Mouse (Mus musculus) brain, embryonic 14.5 days (tissue): ENCODE measurements at regions not wholly inside any gene's neighbourhood (a gene's known extent, or its start where the extent isn't known, plus 50 kb on each side); places are given as distances from the start of the nearest gene placed in this dataset.

Experiments
- CTCF ChIP-seq: fragments of 200-500 bp; IDR thresholded peaks from 2 replicates; pipeline ENCODE4 v1.5.1; 2012; ENCODE audit warnings: inconsistent platforms, mild to moderate bottlenecking, moderate library complexity, borderline replicate concordance; ENCODE audit not compliant: insufficient read depth, insufficient read length; ENCODE audit errors: extremely low read depth
- POLR2A ChIP-seq: fragments of 200-500 bp; IDR thresholded peaks from 2 replicates; pipeline ENCODE4 v1.6.1; 2012; ENCODE audit warnings: mild to moderate bottlenecking, inconsistent platforms, borderline replicate concordance; ENCODE audit not compliant: poor library complexity, insufficient read depth, insufficient read length, severe bottlenecking; ENCODE audit errors: extremely low read depth

- TF ChIP-seq CTCF (no peak), POLR2A (no peak)
Observed at GRCm38 (mm10) chr3:37981481-37982180, 257.3 kb upstream of the Gm5148 start.
